Mouse (Mus musculus) layer of hippocampus, postnatal 36 days (tissue): ENCODE data around the gene Clstn2. TPM values are rescaled to one million over a fixed set of nuclear protein-coding genes. Genes with fewer than 3 reads are reported as not detected.
A peak's percentile ranks its signal among the peaks of the same experiment; 100 is the strongest.

Experiments
- DNase-seq, 2 experiments: peaks; one replicate each; pipeline ENCODE4 v3.0.0; 2022
- total RNA-seq, 2 experiments: library from RNA; stranded (reverse); gene quantifications; 2 replicates each; pipeline ENCODE4 v1.2.3; 2021

Clstn2 gene
- total RNA-seq, 2 experiments from 2014 or later: 152 to 154 TPM

DNA sequence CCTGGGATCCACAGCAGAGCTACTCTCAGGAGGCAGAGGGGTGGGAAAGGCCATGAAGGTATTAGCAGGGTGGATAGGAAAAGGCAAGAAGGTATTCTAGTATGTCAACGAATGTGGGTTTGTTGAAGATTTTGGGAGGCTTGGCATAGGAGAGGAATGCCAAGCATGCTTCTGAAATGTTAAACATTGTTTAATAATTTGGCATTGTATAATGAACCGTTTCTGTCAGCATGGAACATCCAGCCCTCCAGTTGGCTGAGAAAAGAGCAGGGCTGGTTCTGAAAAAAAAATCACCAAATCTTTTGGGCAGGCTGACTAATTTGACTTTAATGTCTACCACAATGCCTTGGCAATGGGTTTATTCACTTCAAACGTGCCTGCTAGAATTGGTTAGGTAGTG is 355.9 kb downstream of the Clstn2 start:
- no peak for DNase-seq

GRCm38 (mm10) chr9:97672681-97673080 is 360.3 kb downstream of the Clstn2 start:
- no peak for DNase-seq

GRCm38 (mm10) chr9:97672224-97672623 is 360.8 kb downstream of the Clstn2 start:
- DNase-seq: no peak

- no peak for DNase-seq
Observed at GRCm38 (mm10) chr9:97670666-97671065, 362.3 kb downstream of the Clstn2 start.

DNA sequence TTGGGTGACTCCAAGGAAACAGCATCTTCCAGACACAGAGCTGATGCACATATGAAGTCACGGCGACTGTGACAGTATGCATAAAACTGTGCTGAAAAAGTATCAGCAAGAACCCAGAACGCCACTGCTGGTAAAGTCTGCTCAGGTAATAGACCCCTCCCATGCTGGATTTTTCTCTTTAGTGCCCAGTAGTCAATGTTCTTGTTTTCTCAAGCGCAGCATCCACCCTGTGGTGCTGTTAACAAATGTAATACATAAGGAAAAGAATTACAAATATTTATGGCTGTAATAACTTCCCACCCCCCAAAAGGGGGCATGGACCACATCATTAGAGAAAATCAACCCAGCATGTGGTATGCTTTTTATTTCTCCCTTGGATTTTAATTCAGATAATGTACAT is 372.0 kb downstream of the Clstn2 start:
- no peak for DNase-seq

DNA sequence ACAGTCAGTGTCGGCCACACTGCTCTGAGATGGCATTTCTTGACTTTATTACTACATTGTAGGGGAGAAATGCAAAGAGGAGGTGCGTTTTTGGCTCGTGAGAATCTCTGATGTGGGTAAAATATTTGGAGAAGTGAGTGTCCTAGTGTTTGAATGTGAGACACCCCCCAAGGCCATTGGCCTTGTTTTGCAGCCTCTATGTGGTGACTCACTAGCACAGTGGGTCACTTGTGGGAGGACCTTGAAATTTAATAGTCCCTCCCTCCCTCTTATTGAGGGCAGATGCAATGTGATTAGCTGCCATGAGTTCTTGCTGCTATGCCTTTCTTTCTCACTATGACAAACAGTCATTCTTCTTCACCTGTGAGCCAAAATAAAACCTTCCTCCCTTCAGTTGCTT is 374.2 kb downstream of the Clstn2 start:
- DNase-seq: no peak

DNA sequence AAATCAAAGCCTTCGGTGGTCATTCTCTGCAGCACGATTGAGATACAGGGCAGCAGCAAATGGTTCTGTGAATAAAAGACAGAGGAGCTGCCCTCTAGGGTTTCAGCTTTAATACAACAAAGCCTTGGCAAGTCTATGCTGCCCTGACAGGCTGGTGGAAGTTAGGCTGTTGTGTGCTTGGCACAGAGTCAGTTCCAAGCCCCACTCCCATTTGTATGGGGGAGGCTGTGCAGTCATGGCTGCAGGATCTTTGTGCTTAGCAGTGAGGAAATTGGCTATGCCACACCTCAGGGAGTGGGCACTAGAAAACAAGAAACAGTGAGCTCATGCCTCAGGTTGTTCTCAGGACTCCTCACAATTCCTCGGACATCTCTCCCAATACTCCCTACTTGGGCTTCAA is 384.6 kb downstream of the Clstn2 start:
- DNase-seq: peak; percentile 39 to 42

- DNase-seq: no peak
Observed at GRCm38 (mm10) chr9:97645746-97646145, 387.2 kb downstream of the Clstn2 start.

- no peak for DNase-seq
Observed at GRCm38 (mm10) chr9:97642396-97642795, 390.6 kb downstream of the Clstn2 start.

DNA sequence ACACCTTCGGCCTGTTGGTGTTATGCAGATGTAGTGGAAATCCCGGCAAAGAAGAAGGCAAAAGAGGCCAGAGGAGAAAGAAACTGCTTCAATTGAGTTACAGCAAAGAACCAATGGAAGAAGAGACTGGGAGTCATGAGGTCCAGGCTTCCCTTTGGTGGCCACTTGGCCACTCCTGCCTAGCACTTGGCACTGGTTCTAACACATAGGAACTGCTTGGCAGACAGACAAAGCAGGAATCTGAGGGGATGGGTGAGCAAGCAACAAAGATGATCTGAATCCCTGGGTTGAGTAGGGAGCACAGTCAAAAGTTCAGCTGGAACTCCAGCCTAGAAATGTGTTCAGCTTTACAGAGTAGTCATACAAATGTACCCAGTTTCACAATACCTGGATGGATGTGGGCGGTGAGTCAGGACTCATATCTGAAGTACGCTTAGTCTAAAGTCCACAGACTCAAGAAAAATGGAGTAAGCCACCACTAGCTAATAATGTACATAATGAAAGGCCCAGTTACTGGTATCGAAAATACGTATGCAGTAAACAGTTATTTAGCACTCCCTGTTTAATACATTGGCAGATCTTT is 392.9 kb downstream of the Clstn2 start:
- DNase-seq: no peak

- DNase-seq: peak; percentile 74 to 76
Observed at GRCm38 (mm10) chr9:97638683-97639354, 394.2 kb downstream of the Clstn2 start.

- DNase-seq: no peak
Observed at GRCm38 (mm10) chr9:97635351-97635750, 397.6 kb downstream of the Clstn2 start.

DNA sequence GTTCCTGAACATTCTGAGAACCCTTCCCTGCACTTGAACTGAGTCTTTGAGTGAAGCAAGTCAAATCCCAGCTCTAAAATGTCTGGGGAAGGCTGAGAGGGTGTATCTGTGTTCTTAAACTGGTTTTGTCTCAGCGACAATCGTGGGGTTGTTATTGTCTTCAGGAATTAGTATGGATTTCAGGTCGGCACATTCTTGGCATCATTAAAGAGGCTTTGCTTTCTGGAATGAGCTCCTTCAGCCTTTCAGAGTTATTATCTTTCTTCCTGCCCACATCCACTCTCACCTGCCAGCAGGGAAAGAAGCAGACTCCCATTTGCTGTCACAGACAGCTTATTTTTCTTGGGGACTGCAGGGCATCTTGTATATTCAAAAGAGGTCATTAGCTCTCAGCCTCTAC is 398.1 kb downstream of the Clstn2 start:
- DNase-seq: no peak

- DNase-seq: no peak
Observed at GRCm38 (mm10) chr9:97629180-97629579, 403.8 kb downstream of the Clstn2 start.

- no peak for DNase-seq
Observed at GRCm38 (mm10) chr9:97628361-97628908, 404.5 kb downstream of the Clstn2 start.

- DNase-seq: no peak
Observed at GRCm38 (mm10) chr9:97627916-97628315, 405.1 kb downstream of the Clstn2 start.

- no peak for DNase-seq
Observed at GRCm38 (mm10) chr9:97610566-97610965, 422.4 kb downstream of the Clstn2 start.

DNA sequence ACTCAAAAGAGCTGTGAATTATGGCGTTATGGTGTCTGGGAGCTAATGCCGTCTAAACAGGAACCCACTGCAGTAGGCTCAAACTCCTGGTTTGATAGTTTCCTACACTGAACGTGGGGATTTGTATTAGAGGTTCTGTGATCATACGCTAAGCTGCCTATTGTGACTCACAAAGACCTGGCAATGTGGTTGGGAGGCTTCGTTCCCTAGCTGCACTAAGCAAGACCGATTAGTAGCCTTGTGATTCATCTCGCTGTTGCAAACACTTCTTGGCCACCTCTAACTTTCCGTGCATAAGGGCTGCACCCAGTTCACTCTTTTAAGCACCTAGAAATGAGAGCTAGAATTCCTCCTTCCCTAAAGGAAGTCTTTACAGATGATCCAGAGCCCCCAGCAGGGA is 429.3 kb downstream of the Clstn2 start:
- no peak for DNase-seq

DNA sequence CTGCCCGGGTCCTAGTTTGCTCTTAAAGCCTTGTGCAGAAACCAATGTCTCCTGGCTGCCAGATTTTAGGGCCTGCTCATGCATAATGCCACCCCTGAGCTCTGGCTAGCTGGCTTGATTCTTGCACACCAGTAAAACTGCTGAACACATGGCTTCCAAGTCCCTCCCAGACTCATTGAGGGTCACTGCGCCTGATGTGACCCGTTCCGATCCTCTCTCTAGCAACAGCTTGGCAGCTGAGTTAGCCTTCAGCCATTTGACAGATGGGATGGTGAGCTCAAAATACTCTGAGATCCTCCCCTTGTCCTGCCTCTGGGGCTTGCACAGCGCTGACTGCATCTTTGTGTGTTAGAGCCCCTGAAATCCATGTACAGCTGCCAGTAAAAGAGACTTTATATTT is 430.5 kb downstream of the Clstn2 start:
- DNase-seq: no peak

GRCm38 (mm10) chr9:97599006-97599405 is 434.0 kb downstream of the Clstn2 start:
- DNase-seq: no peak

GRCm38 (mm10) chr9:97590712-97591111 is 442.3 kb downstream of the Clstn2 start:
- DNase-seq: no peak

DNA sequence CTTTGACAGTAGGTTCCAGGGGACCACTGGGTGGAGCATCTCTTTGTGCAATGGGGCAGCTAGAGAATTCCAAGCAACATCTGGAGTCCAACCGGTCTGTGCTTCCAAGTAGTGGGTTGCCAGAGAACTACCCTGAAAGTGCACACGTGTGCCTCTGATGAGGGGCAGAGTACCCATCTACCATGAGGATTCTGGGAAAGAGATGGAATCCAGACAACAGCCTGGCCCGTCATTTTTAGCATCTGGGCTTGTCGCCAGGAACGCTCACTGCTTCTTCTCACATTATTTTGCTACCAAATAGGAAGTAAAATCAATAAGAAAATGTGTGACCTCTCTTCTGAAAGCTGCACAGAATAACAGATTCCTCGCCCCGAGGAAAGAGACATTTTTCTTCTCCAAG is 462.1 kb downstream of the Clstn2 start:
- DNase-seq: peak; percentile 64 to 69

- peak; percentile 36 to 43 for DNase-seq
Observed at GRCm38 (mm10) chr9:97563121-97563520, 469.9 kb downstream of the Clstn2 start.

- no peak for DNase-seq
Observed at GRCm38 (mm10) chr9:97544359-97544758, 488.6 kb downstream of the Clstn2 start.
